Mouse (Mus musculus): ENCODE results near the gene Sema6d. TPM values are rescaled to one million over a fixed set of nuclear protein-coding genes. Genes with fewer than 3 reads are reported as not detected.

Sema6d gene
- polyA plus RNA-seq, 1 experiment: 5.6 TPM

DNA sequence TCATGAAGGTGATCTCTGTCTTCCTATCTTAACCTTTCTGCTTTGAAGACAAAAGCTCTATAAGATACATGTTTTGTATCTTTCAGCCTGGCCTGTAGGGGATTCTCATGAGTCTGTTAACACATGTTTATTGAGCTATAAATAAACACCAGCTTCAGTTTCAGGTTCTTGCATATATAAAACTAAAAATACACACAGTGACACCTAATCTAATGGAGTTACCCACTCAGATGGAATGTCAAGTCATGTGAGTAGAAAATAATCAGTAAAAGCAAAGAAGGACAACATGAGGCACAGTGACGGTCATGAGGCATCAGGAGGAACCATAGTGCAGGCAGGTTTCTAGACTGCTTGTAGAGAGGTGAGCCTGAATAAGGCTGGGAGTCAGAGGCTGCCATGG lies 319.2 kb downstream of the Sema6d start:
- Histone ChIP-seq H3K4me1 (ENCODE audit: control insufficient read depth, insufficient read depth, low read length) (no peaks in the 10 kb centered on the region), H3K4me3 (ENCODE audit: insufficient read depth, low read depth, low read length) (no peak overlapping the region), H3K27me3 (replicated peaks; ENCODE audit: control insufficient read depth, insufficient read depth, low read length) (no peaks in the 10 kb centered on the region), H3K27ac (ENCODE audit: insufficient read depth, low read depth, low read length) (no peak overlapping the region), H3K36me3 (ENCODE audit: control insufficient read depth, insufficient read depth, low read length) (no peaks in the 10 kb centered on the region)
- no peak for TF ChIP-seq POLR2A (IDR thresholded peaks at IDR 0.05; ENCODE audit: low read depth, low read length)
- TF ChIP-seq CTCF (conservative IDR thresholded peaks at IDR 0.05; ENCODE audit: insufficient read depth, insufficient read length, low read depth, low read length): no peak
- 84% methylated on average over 1 of the region's 1 CpGs for WGBS
- no peak for DNase-seq

DNA sequence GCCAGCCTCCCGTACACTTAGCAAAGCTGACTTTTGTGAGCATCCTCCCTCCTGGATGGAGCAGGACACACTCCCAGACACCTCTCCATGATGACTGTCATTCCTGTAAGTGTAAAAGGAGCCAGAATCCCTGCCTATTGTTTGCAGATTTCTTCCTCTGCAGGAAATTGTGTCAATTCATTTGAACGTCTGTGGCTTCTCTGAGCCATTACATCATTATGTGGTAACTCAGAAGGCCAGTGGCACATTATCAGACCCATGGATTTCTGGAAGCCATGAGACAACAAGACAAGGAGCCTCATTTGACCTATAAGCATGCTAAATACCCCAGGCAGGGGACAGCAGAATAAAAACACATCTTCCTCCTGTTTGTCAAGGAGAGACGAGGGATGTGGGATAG lies 327.0 kb downstream of the Sema6d start:
- H3K4me1 ChIP-seq (ENCODE audit: control insufficient read depth, insufficient read depth, low read length): no peaks in the 10 kb centered on the region
- no peak overlapping the region for H3K4me3 ChIP-seq (ENCODE audit: insufficient read depth, low read depth, low read length)
- no peak for DNase-seq
- no peaks in the 10 kb centered on the region for H3K27me3 ChIP-seq (replicated peaks; ENCODE audit: control insufficient read depth, insufficient read depth, low read length)
- TF ChIP-seq POLR2A (IDR thresholded peaks at IDR 0.05; ENCODE audit: low read depth, low read length) (no peak), CTCF (conservative IDR thresholded peaks at IDR 0.05; ENCODE audit: insufficient read depth, insufficient read length, low read depth, low read length) (no peak)
- H3K27ac ChIP-seq (ENCODE audit: insufficient read depth, low read depth, low read length): no peak overlapping the region
- H3K36me3 ChIP-seq (ENCODE audit: control insufficient read depth, insufficient read depth, low read length): no peaks in the 10 kb centered on the region
- WGBS: 69% methylated on average over 3 of the region's 3 CpGs

DNA sequence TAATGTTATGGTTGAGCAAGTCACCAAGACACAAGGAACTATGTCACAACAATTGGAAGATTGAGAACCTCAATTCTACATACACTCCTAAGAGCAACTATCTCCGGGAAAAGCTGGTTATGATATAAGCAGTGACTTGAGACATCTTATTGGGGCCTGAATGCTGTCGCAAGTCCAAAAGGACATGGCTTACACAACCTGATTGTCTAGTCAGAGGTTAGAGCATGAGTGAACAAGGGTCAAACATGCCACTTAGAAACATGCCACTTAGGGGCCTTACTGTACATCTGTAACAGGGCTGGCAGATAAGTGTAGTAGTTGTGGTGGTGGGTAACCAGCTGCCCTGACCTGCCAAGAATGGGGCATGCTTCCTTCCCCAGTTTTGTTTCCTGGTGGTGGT lies 328.6 kb downstream of the Sema6d start:
- H3K36me3 ChIP-seq (ENCODE audit: control insufficient read depth, insufficient read depth, low read length): no peaks in the 10 kb centered on the region
- H3K27ac ChIP-seq (ENCODE audit: insufficient read depth, low read depth, low read length): no peak overlapping the region
- DNase-seq: no peak
- no peaks in the 10 kb centered on the region for H3K27me3 ChIP-seq (replicated peaks; ENCODE audit: control insufficient read depth, insufficient read depth, low read length)
- no peaks in the 10 kb centered on the region for H3K4me1 ChIP-seq (ENCODE audit: control insufficient read depth, insufficient read depth, low read length)
- H3K4me3 ChIP-seq (ENCODE audit: insufficient read depth, low read depth, low read length): no peak overlapping the region
- WGBS: 97% methylated on average over 2 of the region's 2 CpGs
- TF ChIP-seq POLR2A (IDR thresholded peaks at IDR 0.05; ENCODE audit: low read depth, low read length) (no peak), CTCF (conservative IDR thresholded peaks at IDR 0.05; ENCODE audit: insufficient read depth, insufficient read length, low read depth, low read length) (no peak)

DNA sequence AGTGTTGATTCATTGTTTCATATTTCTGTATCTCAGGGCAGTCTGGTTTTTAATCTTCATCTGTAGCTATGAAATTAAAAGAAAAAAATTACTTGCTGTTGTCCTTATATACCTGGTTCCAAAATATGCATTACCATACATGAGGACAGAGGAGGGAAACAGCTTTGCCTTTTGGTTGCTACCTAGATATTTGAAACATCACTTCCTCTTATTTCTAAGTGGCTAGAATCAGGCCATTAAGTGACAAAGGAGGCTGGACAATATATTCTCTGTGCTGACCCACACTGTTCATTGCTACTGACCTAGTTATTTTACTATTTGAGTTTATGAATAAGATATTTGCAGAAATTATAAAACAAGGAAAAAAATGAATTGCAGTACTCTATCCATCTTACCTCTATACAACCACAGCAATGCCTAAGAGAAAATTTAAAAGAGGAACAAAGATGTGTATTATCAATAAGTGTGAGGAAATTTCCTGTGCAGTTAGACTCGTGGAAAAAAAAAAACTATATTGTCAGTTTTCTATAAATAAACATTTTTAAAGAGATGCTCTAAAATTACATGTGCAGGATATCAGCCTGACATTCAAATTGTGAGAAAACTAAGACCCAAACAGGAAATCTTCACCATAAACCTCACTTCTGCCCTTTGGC lies 330.5 kb downstream of the Sema6d start:
- no peak overlapping the region for H3K27ac ChIP-seq (ENCODE audit: insufficient read depth, low read depth, low read length)
- no peak for DNase-seq
- 43% methylated on average over 1 of the region's 1 CpGs for WGBS
- no peaks in the 10 kb centered on the region for H3K27me3 ChIP-seq (replicated peaks; ENCODE audit: control insufficient read depth, insufficient read depth, low read length)
- no peak for TF ChIP-seq CTCF (conservative IDR thresholded peaks at IDR 0.05; ENCODE audit: insufficient read depth, insufficient read length, low read depth, low read length)
- no peak for TF ChIP-seq POLR2A (IDR thresholded peaks at IDR 0.05; ENCODE audit: low read depth, low read length)
- H3K4me3 ChIP-seq (ENCODE audit: insufficient read depth, low read depth, low read length): no peak overlapping the region
- H3K4me1 ChIP-seq (ENCODE audit: control insufficient read depth, insufficient read depth, low read length): no peaks in the 10 kb centered on the region
- H3K36me3 ChIP-seq (ENCODE audit: control insufficient read depth, insufficient read depth, low read length): no peaks in the 10 kb centered on the region

DNA sequence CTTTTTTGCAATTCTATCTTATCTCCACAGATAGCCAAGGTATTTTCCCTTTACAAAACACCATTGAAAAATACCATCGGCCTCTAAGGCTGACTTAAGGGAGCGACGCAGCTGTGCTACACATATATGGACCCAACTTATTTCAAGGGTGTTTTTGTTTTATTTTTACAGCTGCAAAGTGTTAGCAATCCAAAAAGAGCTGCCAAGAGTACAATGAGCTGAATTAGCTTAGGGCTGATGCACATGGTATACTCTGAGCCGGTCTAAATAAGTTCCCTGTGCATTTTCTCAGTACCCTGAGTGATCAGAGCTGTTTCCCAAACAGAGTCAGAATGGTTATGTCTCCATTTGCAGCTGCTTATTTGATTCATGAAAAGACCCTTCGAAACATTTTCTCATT lies 340.0 kb downstream of the Sema6d start:
- no peak for DNase-seq
- TF ChIP-seq POLR2A (IDR thresholded peaks at IDR 0.05; ENCODE audit: low read depth, low read length) (no peak), CTCF (conservative IDR thresholded peaks at IDR 0.05; ENCODE audit: insufficient read depth, insufficient read length, low read depth, low read length) (no peak)
- H3K4me3 ChIP-seq (ENCODE audit: insufficient read depth, low read depth, low read length): no peak overlapping the region
- H3K36me3 ChIP-seq (ENCODE audit: control insufficient read depth, insufficient read depth, low read length): no peaks in the 10 kb centered on the region
- H3K4me1 ChIP-seq (ENCODE audit: control insufficient read depth, insufficient read depth, low read length): no peaks in the 10 kb centered on the region
- no peak overlapping the region for H3K27ac ChIP-seq (ENCODE audit: insufficient read depth, low read depth, low read length)
- no peaks in the 10 kb centered on the region for H3K27me3 ChIP-seq (replicated peaks; ENCODE audit: control insufficient read depth, insufficient read depth, low read length)
- 87% methylated on average over 5 of the region's 5 CpGs for WGBS

DNA sequence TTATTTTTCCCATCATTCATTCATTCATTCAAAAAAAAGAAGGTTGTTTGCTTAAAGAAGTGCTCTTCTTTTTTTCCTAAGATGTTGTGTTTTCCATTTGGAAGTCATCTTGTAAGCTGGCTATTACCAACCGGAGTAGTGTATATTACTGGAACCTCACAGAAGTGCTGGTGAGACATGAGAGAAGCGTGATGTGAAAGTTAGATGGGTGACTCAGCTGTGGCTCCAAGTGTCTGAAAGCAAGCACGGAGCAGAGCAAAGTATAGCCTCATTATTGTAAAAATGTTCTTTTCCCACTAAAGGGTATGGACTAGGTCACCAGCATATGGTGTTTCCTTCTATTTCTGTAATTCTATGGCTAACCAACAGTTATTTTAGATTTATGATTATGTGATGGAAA lies 340.9 kb downstream of the Sema6d start:
- H3K27me3 ChIP-seq (replicated peaks; ENCODE audit: control insufficient read depth, insufficient read depth, low read length): no peaks in the 10 kb centered on the region
- TF ChIP-seq CTCF (conservative IDR thresholded peaks at IDR 0.05; ENCODE audit: insufficient read depth, insufficient read length, low read depth, low read length) (no peak), POLR2A (IDR thresholded peaks at IDR 0.05; ENCODE audit: low read depth, low read length) (no peak)
- no peak for DNase-seq
- H3K36me3 ChIP-seq (ENCODE audit: control insufficient read depth, insufficient read depth, low read length): no peaks in the 10 kb centered on the region
- no peak overlapping the region for H3K4me3 ChIP-seq (ENCODE audit: insufficient read depth, low read depth, low read length)
- no peak overlapping the region for H3K27ac ChIP-seq (ENCODE audit: insufficient read depth, low read depth, low read length)
- 95% methylated on average over 3 of the region's 3 CpGs for WGBS
- no peaks in the 10 kb centered on the region for H3K4me1 ChIP-seq (ENCODE audit: control insufficient read depth, insufficient read depth, low read length)

DNA sequence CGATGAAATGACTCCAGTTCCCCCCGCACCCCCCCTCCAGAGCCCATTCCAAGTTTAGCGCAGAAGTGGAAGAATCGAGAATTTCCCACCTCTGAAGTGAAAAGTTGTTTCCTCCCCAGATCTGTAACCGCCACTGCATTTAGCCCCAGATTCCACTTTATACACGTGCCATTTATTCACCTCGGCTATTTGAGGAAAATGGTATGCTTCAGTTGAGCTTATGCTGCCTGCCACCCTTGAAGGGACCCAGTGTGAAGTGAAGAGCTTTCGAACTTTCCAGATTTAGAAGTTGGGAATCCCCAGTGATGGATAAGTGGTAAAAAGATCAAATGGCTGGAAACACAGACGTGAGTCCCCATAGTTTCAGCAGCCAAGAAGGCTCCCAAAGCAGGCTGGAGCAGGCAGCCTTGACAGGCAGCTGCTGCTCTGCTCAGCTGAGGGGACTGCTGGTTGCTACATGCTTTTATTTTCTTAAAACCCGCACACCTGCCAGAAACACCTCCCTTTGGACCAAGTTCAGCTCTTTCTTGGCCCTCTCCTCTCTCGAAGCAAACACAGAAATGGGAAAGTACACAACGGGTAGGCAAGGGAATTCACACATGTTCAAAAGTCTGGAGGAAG lies 345.7 kb downstream of the Sema6d start:
- no peak overlapping the region for H3K4me3 ChIP-seq (ENCODE audit: insufficient read depth, low read depth, low read length)
- H3K27ac ChIP-seq (ENCODE audit: insufficient read depth, low read depth, low read length): no peak overlapping the region
- H3K36me3 ChIP-seq (ENCODE audit: control insufficient read depth, insufficient read depth, low read length): no peaks in the 10 kb centered on the region
- TF ChIP-seq POLR2A (IDR thresholded peaks at IDR 0.05; ENCODE audit: low read depth, low read length): no peak
- no peak for TF ChIP-seq CTCF (conservative IDR thresholded peaks at IDR 0.05; ENCODE audit: insufficient read depth, insufficient read length, low read depth, low read length)
- WGBS: 79% methylated on average over 12 of the region's 12 CpGs
- H3K27me3 ChIP-seq (replicated peaks; ENCODE audit: control insufficient read depth, insufficient read depth, low read length): no peaks in the 10 kb centered on the region
- DNase-seq: no peak
- H3K4me1 ChIP-seq (ENCODE audit: control insufficient read depth, insufficient read depth, low read length): no peaks in the 10 kb centered on the region
